Mouse (Mus musculus) embryonic fibroblast, embryonic 13.5 days (primary cell): ENCODE results near the gene Bach2.

Experiments used
- CTCF ChIP-seq: IDR thresholded peaks from 2 replicates; pipeline ENCODE4 v1.5.1; 2011; ENCODE audit warnings: mild to moderate bottlenecking, control low read depth, low read length, moderate library complexity, borderline replicate concordance; ENCODE audit not compliant: insufficient read depth
- POLR2A ChIP-seq: IDR thresholded peaks from 2 replicates; pipeline ENCODE4 v1.6.1; 2011; ENCODE audit warnings: low read depth, mild to moderate bottlenecking, control low read depth, low read length, moderate library complexity

DNA sequence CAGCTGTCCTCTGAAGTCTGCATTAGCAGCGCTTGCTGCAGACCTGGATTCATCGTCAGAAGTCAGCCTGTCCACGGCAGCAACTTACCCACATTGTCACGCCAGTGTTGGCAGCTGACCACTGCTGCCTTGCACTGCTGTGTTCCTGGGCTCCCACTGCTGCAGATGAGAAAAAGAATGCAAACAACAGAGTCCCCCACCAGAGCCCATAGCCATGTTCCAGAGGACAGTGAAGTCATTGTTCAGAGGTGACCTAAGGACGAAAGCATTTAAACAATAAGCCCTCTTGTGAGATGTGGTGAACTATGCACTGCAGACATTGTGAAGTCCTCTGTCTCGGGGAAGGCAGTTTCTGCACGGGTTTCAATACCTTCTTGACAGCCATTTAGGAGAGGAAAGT lies 192.4 kb downstream of the Bach2 start:
- TF ChIP-seq CTCF (no peak), POLR2A (no peak)
